Comparison of ENCODE assay signal across 8 mouse cellular contexts in genomic region chr4:109759031-109759430, GRCm38 (mm10).
A peak's percentile ranks its signal among the peaks of the same experiment; 100 is the strongest.
DNase-seq lines count a peak whose midpoint lies in the region; ATAC-seq lines count a peak whose summit lies in the region.

No protein-coding gene starts in this region.

- no peak overlapping the region for H3K4me2 ChIP-seq in heart, embryonic 12.5 days
- H3K4me2 ChIP-seq in forebrain, embryonic 13.5 days: no peak overlapping the region

- DNase-seq in heart, adult 8-10 months (ENCODE audit: low spot score): peak; percentile 28
- DNase-seq in right cerebral cortex, postnatal 14 days: peak; percentile 40
- DNase-seq in right cerebral cortex, postnatal 25 days: no peak
- DNase-seq in T-cell, adult 2 months (ENCODE audit: low spot score): peak; percentile 2
- DNase-seq in kidney, postnatal 4 days: peak; percentile 6 to 13
- peak; percentile 76 for DNase-seq in retina, embryonic 14.5 days (ENCODE audit: low spot score)

- H3K4me3 ChIP-seq in heart, embryonic 12.5 days: no peak overlapping the region
- H3K4me3 ChIP-seq in forebrain, embryonic 13.5 days: no peak overlapping the region

- no peaks in the 10 kb centered on the region for H3K9me3 ChIP-seq in heart, embryonic 12.5 days (replicated peaks)
- H3K9me3 ChIP-seq in forebrain, embryonic 13.5 days (replicated peaks): no peaks in the 10 kb centered on the region

- no peaks in the 10 kb centered on the region for H3K4me1 ChIP-seq in heart, embryonic 12.5 days (replicated peaks)
- H3K4me1 ChIP-seq in forebrain, embryonic 13.5 days: 0 out of 2 replicates have a peak, but pooled peaks cover 9% of the 10 kb centered on the region

- H3K9ac ChIP-seq in heart, embryonic 12.5 days: no peak overlapping the region
- H3K9ac ChIP-seq in forebrain, embryonic 13.5 days: no peak overlapping the region

- 38% methylated on average over 2 of the region's 2 CpGs for WGBS in heart, embryonic 12.5 days
- WGBS in forebrain, embryonic 13.5 days: 4% methylated on average over 2 of the region's 2 CpGs

- no peak overlapping the region for H3K27ac ChIP-seq in heart, embryonic 12.5 days (ENCODE audit: poor library complexity, severe bottlenecking)
- no peak overlapping the region for H3K27ac ChIP-seq in forebrain, embryonic 13.5 days

- no peaks in the 10 kb centered on the region for H3K27me3 ChIP-seq in heart, embryonic 12.5 days (replicated peaks)
- H3K27me3 ChIP-seq in forebrain, embryonic 13.5 days: peaks cover 14% of the 10 kb centered on the region

- H3K36me3 ChIP-seq in heart, embryonic 12.5 days: no peaks in the 10 kb centered on the region
- no peaks in the 10 kb centered on the region for H3K36me3 ChIP-seq in forebrain, embryonic 13.5 days (ENCODE audit: poor library complexity, severe bottlenecking)

- ATAC-seq in heart, embryonic 12.5 days (ENCODE audit: insufficient number of reproducible peaks, low FRiP score): no peak
- no peak for ATAC-seq in forebrain, embryonic 13.5 days
